Mouse (Mus musculus) forebrain, embryonic 15.5 days (tissue): ENCODE results near the gene Syt1. TPM values are rescaled to one million over a fixed set of nuclear protein-coding genes. Genes with fewer than 3 reads are reported as not detected.

Source experiments
- ATAC-seq: fragments of 200-750 bp; cut with Nextera tagmentation; replicated peaks from 2 replicates; pipeline ENCODE4 v1.8.0; 2017; ENCODE audit warnings: mild to moderate bottlenecking, moderate TSS enrichment, moderate library complexity
- H3K27ac ChIP-seq: fragments of 300-500 bp; sonication (generic); replicated peaks from 2 replicates; pipeline ENCODE4 v1.5.1; 2015; ENCODE audit warnings: mild to moderate bottlenecking, inconsistent platforms
- H3K27me3 ChIP-seq: fragments of 300-500 bp; sonication (generic); 2 replicates; pipeline ENCODE4 v1.6.1; 2015; ENCODE audit warnings: inconsistent platforms
- H3K36me3 ChIP-seq: fragments of 300-500 bp; sonication (generic); 2 replicates; pipeline ENCODE4 v1.6.1; 2015; ENCODE audit warnings: mild to moderate bottlenecking, inconsistent platforms
- H3K4me1 ChIP-seq: fragments of 300-500 bp; sonication (generic); 2 replicates; pipeline ENCODE4 v1.6.1; 2015; ENCODE audit warnings: inconsistent platforms
- H3K4me2 ChIP-seq: fragments of 300-500 bp; sonication (generic); replicated peaks from 2 replicates; pipeline ENCODE4 v1.6.1; 2015; ENCODE audit warnings: mild to moderate bottlenecking, inconsistent platforms
- H3K4me3 ChIP-seq: fragments of 300-500 bp; sonication (generic); 2 replicates; pipeline ENCODE4 v1.5.1; 2015; ENCODE audit warnings: mild to moderate bottlenecking, inconsistent platforms
- H3K9ac ChIP-seq: fragments of 300-500 bp; sonication (generic); replicated peaks from 2 replicates; pipeline ENCODE4 v1.6.1; 2015; ENCODE audit warnings: mild to moderate bottlenecking, inconsistent platforms
- H3K9me3 ChIP-seq: fragments of 300-500 bp; sonication (generic); 2 replicates; pipeline ENCODE4 v1.6.1; 2016; ENCODE audit warnings: inconsistent platforms
- WGBS: fragments of 180-500 bp; shearing (Covaris S2); methylation state at CpG from one replicate; pipeline ENCODE4 v1.1.7; 2015; ENCODE audit warnings: mixed read lengths; 5-methylcytosine and 5-hydroxymethylcytosine counted together
- polyA plus RNA-seq: library from polyadenylated mRNA; unstranded; fragments of >200 nt; fragmentation: Nextera tagmentation; extraction: Ambion mirVana; gene quantifications from 2 replicates; pipeline ENCODE4 v1.2.1, GENCODE M21; 2015

Syt1 gene
- polyA plus RNA-seq, 1 experiment from 2014 or later = 83.0 TPM

DNA sequence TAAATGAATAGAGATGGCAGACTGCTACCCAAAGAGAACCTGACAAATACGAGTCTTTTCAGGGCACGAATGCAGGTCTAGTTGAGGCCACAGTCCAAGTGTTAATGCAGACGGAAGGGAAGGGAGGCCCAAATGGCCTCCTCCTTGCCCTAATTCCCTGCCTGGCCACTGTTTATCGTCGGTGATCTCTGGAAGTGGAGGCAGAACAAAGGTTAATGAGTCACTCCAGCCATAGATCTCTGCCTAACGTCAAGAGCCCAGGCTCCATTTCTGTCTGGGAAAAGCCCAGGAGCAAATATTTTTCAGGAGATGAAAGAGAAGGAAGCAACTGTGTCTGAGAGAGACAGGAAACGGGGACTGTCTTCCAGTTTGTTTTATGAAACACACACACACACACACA is 520.6 kb downstream of the Syt1 start:
- H3K9ac ChIP-seq = no peak overlapping the region
- 82% methylated on average over 7 of the region's 7 CpGs for WGBS
- H3K9me3 ChIP-seq = no peaks in the 10 kb centered on the region
- ATAC-seq = no peak
- no peak overlapping the region for H3K4me3 ChIP-seq
- no peaks in the 10 kb centered on the region for H3K27me3 ChIP-seq
- H3K4me1 ChIP-seq = no peaks in the 10 kb centered on the region
- H3K36me3 ChIP-seq = no peaks in the 10 kb centered on the region
- H3K27ac ChIP-seq = no peak overlapping the region
- no peak overlapping the region for H3K4me2 ChIP-seq

- WGBS = 88% methylated on average over 10 of the region's 10 CpGs
- ATAC-seq = no peak
- H3K27ac ChIP-seq = no peak overlapping the region
- H3K9ac ChIP-seq = no peak overlapping the region
- H3K4me1 ChIP-seq = peaks cover 3% of the 10 kb centered on the region; the same call in 1 of the 2 replicates
- H3K9me3 ChIP-seq = no peaks in the 10 kb centered on the region
- no peaks in the 10 kb centered on the region for H3K27me3 ChIP-seq
- H3K4me2 ChIP-seq = no peak overlapping the region
- H3K36me3 ChIP-seq = no peaks in the 10 kb centered on the region
- H3K4me3 ChIP-seq = no peak overlapping the region
Measured at GRCm38 (mm10) chr10:108483991-108484390, 526.8 kb downstream of the Syt1 start.

GRCm38 (mm10) chr10:108480146-108480850 is 530.5 kb downstream of the Syt1 start:
- no peak overlapping the region for H3K4me2 ChIP-seq
- H3K9me3 ChIP-seq = no peaks in the 10 kb centered on the region
- no peak for ATAC-seq
- H3K36me3 ChIP-seq = no peaks in the 10 kb centered on the region
- H3K4me1 ChIP-seq = peaks cover 3% of the 10 kb centered on the region; the same call in 1 of the 2 replicates
- no peaks in the 10 kb centered on the region for H3K27me3 ChIP-seq
- H3K9ac ChIP-seq = no peak overlapping the region
- no peak overlapping the region for H3K27ac ChIP-seq
- H3K4me3 ChIP-seq = no peak overlapping the region
- 78% methylated on average over 11 of the region's 11 CpGs for WGBS

GRCm38 (mm10) chr10:108470319-108470955 is 540.3 kb downstream of the Syt1 start:
- Histone ChIP-seq H3K4me1 (no peaks in the 10 kb centered on the region), H3K27me3 (no peaks in the 10 kb centered on the region), H3K27ac (no peak overlapping the region), H3K4me3 (no peak overlapping the region), H3K9me3 (no peaks in the 10 kb centered on the region), H3K9ac (no peak overlapping the region), H3K4me2 (no peak overlapping the region), H3K36me3 (no peaks in the 10 kb centered on the region)
- WGBS = 26% methylated on average over 6 of the region's 6 CpGs
- ATAC-seq = no peak

GRCm38 (mm10) chr10:108466539-108466938 is 544.2 kb downstream of the Syt1 start:
- no peak overlapping the region for H3K4me3 ChIP-seq
- no peak for ATAC-seq
- H3K4me1 ChIP-seq = no peaks in the 10 kb centered on the region

DNA sequence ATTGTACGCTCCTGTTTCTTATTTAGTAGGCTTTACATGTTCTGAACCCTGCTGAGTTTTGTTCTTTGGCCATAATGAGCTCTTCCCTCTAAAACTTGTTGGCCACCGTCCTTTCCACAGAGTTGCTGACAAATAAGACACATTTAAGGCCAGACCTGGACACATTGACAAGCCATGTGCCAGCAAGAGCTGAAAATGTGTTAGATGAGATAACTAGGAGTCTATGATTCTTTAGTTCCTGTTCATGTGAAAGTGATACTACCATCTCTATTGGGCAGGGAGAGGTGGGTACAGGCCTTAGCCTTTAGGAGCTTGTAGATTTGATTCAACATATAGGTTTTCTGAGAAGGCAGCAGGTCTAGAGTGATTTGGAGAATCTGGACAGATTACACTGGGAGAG is 548.9 kb downstream of the Syt1 start:
- Histone ChIP-seq H3K27me3 (no peaks in the 10 kb centered on the region), H3K4me1 (no peaks in the 10 kb centered on the region), H3K36me3 (no peaks in the 10 kb centered on the region), H3K4me3 (no peak overlapping the region), H3K4me2 (no peak overlapping the region), H3K9ac (no peak overlapping the region), H3K27ac (no peak overlapping the region), H3K9me3 (no peaks in the 10 kb centered on the region)
- no peak for ATAC-seq
- 53% methylated on average over 2 of the region's 2 CpGs for WGBS

More at GRCm38 (mm10) chr10:108466539-108466938, 544.2 kb downstream of the Syt1 start:
- H3K27me3 ChIP-seq = no peaks in the 10 kb centered on the region
- 48% methylated on average over 8 of the region's 8 CpGs for WGBS
- no peaks in the 10 kb centered on the region for H3K9me3 ChIP-seq
- no peak overlapping the region for H3K27ac ChIP-seq
- no peak overlapping the region for H3K4me2 ChIP-seq
- no peaks in the 10 kb centered on the region for H3K36me3 ChIP-seq
- H3K9ac ChIP-seq = no peak overlapping the region

DNA sequence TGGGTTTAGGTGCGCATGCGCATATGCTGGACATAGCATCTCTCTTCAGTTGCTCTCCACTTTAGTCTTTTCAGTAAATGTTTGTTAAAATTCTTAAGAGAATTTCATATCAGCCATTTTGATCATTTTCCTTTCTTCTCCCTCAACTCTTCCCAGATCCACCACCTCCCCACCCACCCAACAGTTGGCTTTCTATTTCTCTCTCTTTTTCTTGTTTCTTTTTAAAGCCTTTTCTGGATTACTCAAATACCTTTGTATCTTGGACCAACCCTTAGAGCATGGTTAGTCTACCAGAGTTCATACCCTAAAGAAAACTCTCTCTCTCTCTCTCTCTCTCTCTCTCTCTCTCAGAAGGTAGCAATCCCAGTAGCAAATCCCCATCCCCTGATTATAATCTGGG is 553.7 kb downstream of the Syt1 start:
- Histone ChIP-seq H3K36me3 (no peaks in the 10 kb centered on the region), H3K27ac (no peak overlapping the region), H3K9ac (no peak overlapping the region), H3K4me3 (no peak overlapping the region), H3K4me2 (no peak overlapping the region), H3K9me3 (no peaks in the 10 kb centered on the region), H3K4me1 (no peaks in the 10 kb centered on the region), H3K27me3 (no peaks in the 10 kb centered on the region)
- no peak for ATAC-seq
- WGBS = 100% methylated on average over 2 of the region's 2 CpGs

DNA sequence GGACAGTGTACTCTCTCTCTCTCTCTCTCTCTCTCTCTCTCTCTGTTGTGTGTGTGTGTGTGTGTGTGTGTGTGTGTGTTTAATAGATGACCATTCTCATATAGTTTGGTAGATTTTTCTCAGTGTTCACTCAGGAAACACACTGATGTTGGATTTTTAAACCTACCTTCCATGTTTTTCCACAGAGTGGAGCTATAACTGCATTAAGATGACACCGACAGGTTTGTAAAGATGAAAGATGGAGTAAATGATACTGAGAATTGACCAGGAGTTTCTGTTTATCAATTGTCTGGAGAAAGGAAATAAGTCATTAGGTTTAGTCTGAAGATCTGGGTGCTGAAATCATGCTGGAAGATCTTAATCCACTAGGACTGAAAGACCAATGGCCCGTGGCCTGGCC is 554.9 kb downstream of the Syt1 start:
- Histone ChIP-seq H3K9ac (no peak overlapping the region), H3K4me3 (no peak overlapping the region), H3K27me3 (no peaks in the 10 kb centered on the region), H3K4me2 (no peak overlapping the region), H3K9me3 (no peaks in the 10 kb centered on the region), H3K27ac (no peak overlapping the region), H3K36me3 (no peaks in the 10 kb centered on the region), H3K4me1 (no peaks in the 10 kb centered on the region)
- ATAC-seq = no peak
- WGBS = 94% methylated on average over 2 of the region's 2 CpGs

GRCm38 (mm10) chr10:108455204-108455603 is 555.6 kb downstream of the Syt1 start:
- 80% methylated on average over 10 of the region's 10 CpGs for WGBS

GRCm38 (mm10) chr10:108454691-108455117 is 556.1 kb downstream of the Syt1 start:
- H3K27ac ChIP-seq = no peak overlapping the region
- no peaks in the 10 kb centered on the region for H3K27me3 ChIP-seq
- WGBS = 93% methylated on average over 11 of the region's 11 CpGs
- ATAC-seq = no peak
- no peaks in the 10 kb centered on the region for H3K4me1 ChIP-seq
- H3K9me3 ChIP-seq = no peaks in the 10 kb centered on the region
- no peak overlapping the region for H3K4me3 ChIP-seq
- H3K9ac ChIP-seq = no peak overlapping the region
- no peak overlapping the region for H3K4me2 ChIP-seq
- no peaks in the 10 kb centered on the region for H3K36me3 ChIP-seq

More at GRCm38 (mm10) chr10:108455204-108455603, 555.6 kb downstream of the Syt1 start:
- Histone ChIP-seq H3K4me3 (no peak overlapping the region), H3K9me3 (no peaks in the 10 kb centered on the region), H3K4me2 (no peak overlapping the region), H3K4me1 (no peaks in the 10 kb centered on the region), H3K9ac (no peak overlapping the region), H3K27ac (no peak overlapping the region), H3K27me3 (no peaks in the 10 kb centered on the region), H3K36me3 (no peaks in the 10 kb centered on the region)
- ATAC-seq = no peak

- ATAC-seq = no peak
- Histone ChIP-seq H3K36me3 (no peaks in the 10 kb centered on the region), H3K9ac (no peak overlapping the region), H3K4me3 (no peak overlapping the region), H3K27ac (no peak overlapping the region), H3K9me3 (no peaks in the 10 kb centered on the region), H3K27me3 (no peaks in the 10 kb centered on the region), H3K4me2 (no peak overlapping the region), H3K4me1 (no peaks in the 10 kb centered on the region)
- WGBS = 52% methylated on average over 2 of the region's 2 CpGs
Measured at GRCm38 (mm10) chr10:108453561-108453960, 557.2 kb downstream of the Syt1 start.

DNA sequence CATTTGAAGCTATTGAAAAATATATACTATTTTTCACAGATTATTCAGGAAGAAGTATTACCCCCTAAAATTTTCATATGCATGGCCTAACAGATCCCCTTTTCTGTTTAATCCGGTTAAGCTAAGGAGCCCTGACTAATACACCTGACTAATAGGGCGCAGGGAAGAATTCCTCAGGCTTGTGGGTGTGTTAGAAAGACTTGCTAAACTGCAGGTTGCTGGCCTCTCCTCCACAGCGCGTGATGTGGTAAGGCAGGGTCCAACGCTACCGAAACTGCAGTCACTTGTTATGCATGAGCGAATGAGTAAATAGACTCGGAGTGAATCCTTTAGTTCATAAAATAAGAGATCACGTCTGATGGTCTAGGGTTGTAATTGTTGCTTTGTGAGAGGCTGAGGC is 558.4 kb downstream of the Syt1 start:
- no peak overlapping the region for H3K9ac ChIP-seq
- H3K27me3 ChIP-seq = no peaks in the 10 kb centered on the region
- no peaks in the 10 kb centered on the region for H3K4me1 ChIP-seq
- 92% methylated on average over 9 of the region's 9 CpGs for WGBS
- no peaks in the 10 kb centered on the region for H3K36me3 ChIP-seq
- no peak overlapping the region for H3K4me3 ChIP-seq
- H3K4me2 ChIP-seq = no peak overlapping the region
- no peak for ATAC-seq
- no peaks in the 10 kb centered on the region for H3K9me3 ChIP-seq
- no peak overlapping the region for H3K27ac ChIP-seq
